Mouse (Mus musculus): ENCODE measurements around the gene Mst1r. TPM values are rescaled to one million over a fixed set of nuclear protein-coding genes. Genes with fewer than 3 reads are reported as not detected.

Gene Mst1r
- polyA plus RNA-seq, 1 experiment from 2014 or later = 3.6 TPM

- no peaks in the 10 kb centered on the region; the same call in 1 of the 2 replicates for H3K36me3 ChIP-seq
- ATAC-seq (ENCODE audit: insufficient number of reproducible peaks, insufficient read depth, low FRiP score, low TSS enrichment) = peak; percentile 31; the same call in 1 of the 2 replicates
- peaks cover 9% of the 10 kb centered on the region for H3K4me1 ChIP-seq
- H3K27me3 ChIP-seq = no peaks in the 10 kb centered on the region
- H3K4me2 ChIP-seq (replicated peaks) = no peak overlapping the region
- 28% methylated on average over 13 of the region's 13 CpGs for WGBS
- no peak overlapping the region for H3K9ac ChIP-seq
- no peak overlapping the region for H3K27ac ChIP-seq
- H3K4me3 ChIP-seq = no peak overlapping the region
- no peaks in the 10 kb centered on the region for H3K9me3 ChIP-seq
Observed at GRCm38 (mm10) chr9:107917895-107918608, 11.4 kb downstream of the Mst1r start.

DNA sequence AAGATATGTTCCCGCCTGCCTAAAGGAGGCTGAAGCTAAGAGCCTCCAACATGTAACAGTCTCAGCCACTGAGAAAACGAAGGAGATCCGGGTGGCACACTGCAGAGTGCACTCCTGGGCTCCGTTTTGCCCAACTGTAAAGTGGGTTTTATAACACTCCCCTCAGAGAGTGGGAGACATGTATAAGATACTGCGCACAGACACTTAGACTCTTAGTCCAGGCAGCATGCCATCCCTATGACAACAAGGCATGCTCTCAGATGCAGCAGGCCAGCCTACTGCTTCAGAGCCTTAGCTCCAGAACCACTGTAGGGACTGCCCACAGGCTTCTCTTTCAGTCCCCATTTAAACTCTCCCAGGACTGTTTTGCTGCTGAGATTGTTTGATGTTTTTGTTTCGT, 12.2 kb downstream of the Mst1r start:
- Histone ChIP-seq H3K9ac (no peak overlapping the region), H3K36me3 (no peaks in the 10 kb centered on the region; the same call in 1 of the 2 replicates), H3K4me2 (replicated peaks) (no peak overlapping the region), H3K9me3 (no peaks in the 10 kb centered on the region), H3K27ac (no peak overlapping the region), H3K4me3 (no peak overlapping the region), H3K4me1 (peaks cover 9% of the 10 kb centered on the region), H3K27me3 (no peaks in the 10 kb centered on the region)
- 81% methylated on average over 6 of the region's 6 CpGs for WGBS
- no peak for ATAC-seq (ENCODE audit: insufficient number of reproducible peaks, insufficient read depth, low FRiP score, low TSS enrichment)

DNA sequence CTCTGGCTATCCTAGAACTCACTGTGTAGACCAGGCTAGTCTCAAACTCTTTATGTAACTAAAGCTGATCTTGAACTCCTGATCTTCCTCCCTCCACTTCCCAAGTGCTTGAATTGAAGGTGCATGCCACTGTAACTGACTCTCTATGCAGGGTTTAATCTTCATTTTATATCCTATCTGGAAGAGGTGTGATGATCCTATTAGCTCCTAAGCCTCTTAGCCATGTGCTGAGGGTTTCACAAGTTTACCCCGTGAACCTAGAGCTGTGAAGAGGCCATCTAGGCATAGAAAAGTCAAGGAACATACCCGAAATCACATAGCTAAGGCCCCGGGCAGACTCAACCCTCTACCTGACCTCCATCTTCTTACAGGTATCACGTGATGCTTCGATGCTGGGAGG, 12.8 kb downstream of the Mst1r start:
- H3K9ac ChIP-seq = no peak overlapping the region
- H3K9me3 ChIP-seq = no peaks in the 10 kb centered on the region
- no peaks in the 10 kb centered on the region; the same call in 1 of the 2 replicates for H3K36me3 ChIP-seq
- ATAC-seq (ENCODE audit: insufficient number of reproducible peaks, insufficient read depth, low FRiP score, low TSS enrichment) = no peak
- H3K27me3 ChIP-seq = no peaks in the 10 kb centered on the region
- no peak overlapping the region for H3K4me2 ChIP-seq (replicated peaks)
- no peak overlapping the region for H3K27ac ChIP-seq
- peaks cover 11% of the 10 kb centered on the region for H3K4me1 ChIP-seq
- 81% methylated on average over 5 of the region's 5 CpGs for WGBS
- H3K4me3 ChIP-seq = no peak overlapping the region

DNA sequence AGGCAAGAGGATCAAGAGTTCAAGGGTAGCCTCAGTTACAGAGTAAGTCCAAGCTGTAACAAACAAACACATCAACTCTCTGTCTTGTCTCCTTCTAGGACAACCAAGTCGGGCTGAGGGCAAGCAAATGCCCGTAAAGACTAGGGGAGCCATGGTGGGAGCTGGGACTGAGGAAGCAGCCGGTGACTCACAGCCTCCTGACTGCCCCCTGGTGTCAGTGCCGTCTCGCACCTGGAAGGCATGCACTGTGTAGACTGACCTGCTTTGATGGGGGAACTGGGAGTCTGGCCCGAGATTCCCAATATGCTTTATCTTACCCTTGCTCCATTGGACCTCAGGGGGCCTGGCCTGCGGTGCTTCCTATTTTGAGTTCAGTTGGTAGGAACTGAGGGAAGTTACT, 16.3 kb downstream of the Mst1r start:
- H3K4me2 ChIP-seq (replicated peaks) = no peak overlapping the region
- ATAC-seq (ENCODE audit: insufficient number of reproducible peaks, insufficient read depth, low FRiP score, low TSS enrichment) = no peak
- no peak overlapping the region for H3K27ac ChIP-seq
- 34% methylated on average over 7 of the region's 7 CpGs for WGBS
- 0 out of 2 replicates have a peak, but pooled peaks cover 6% of the 10 kb centered on the region for H3K27me3 ChIP-seq
- no peak overlapping the region for H3K9ac ChIP-seq
- no peaks in the 10 kb centered on the region for H3K36me3 ChIP-seq
- H3K4me1 ChIP-seq = peaks cover 11% of the 10 kb centered on the region
- no peak overlapping the region for H3K4me3 ChIP-seq
- H3K9me3 ChIP-seq = no peaks in the 10 kb centered on the region

DNA sequence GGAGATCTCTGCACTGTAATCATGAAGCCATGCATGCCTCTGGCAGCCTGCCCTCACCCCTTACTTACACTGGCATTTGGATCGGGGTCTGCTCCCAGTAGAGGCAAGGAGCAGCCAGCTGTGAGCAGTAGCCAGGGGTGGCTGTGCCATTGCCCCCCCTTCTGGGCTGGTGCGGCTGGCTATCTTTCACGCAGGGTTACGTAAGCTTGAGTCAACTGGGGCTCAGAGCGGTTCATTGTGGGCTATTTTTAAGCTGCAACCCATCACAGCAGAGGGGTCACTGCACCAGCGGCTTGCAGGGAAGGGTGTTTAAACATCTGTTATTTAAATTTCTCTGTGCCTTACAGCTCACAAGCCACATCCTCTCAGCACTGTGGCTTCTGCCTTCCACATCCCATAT, 17.3 kb downstream of the Mst1r start:
- Histone ChIP-seq H3K9me3 (no peaks in the 10 kb centered on the region), H3K4me1 (0 out of 2 replicates have a peak, but pooled peaks cover 8% of the 10 kb centered on the region), H3K9ac (no peak overlapping the region), H3K36me3 (no peaks in the 10 kb centered on the region), H3K4me2 (replicated peaks) (no peak overlapping the region), H3K27ac (no peak overlapping the region), H3K27me3 (0 out of 2 replicates have a peak, but pooled peaks cover 6% of the 10 kb centered on the region), H3K4me3 (no peak overlapping the region)
- WGBS = 50% methylated on average over 6 of the region's 6 CpGs
- ATAC-seq (ENCODE audit: insufficient number of reproducible peaks, insufficient read depth, low FRiP score, low TSS enrichment) = no peak

GRCm38 (mm10) chr9:107925251-107925650, 18.6 kb downstream of the Mst1r start:
- Histone ChIP-seq H3K9me3 (no peaks in the 10 kb centered on the region), H3K27ac (no peak overlapping the region), H3K9ac (peak overlapping the region; percentile 40), H3K4me3 (no peak overlapping the region), H3K4me2 (replicated peaks) (no peak overlapping the region), H3K36me3 (no peaks in the 10 kb centered on the region), H3K27me3 (0 out of 2 replicates have a peak, but pooled peaks cover 6% of the 10 kb centered on the region), H3K4me1 (0 out of 2 replicates have a peak, but pooled peaks cover 8% of the 10 kb centered on the region)
- no peak for ATAC-seq (ENCODE audit: insufficient number of reproducible peaks, insufficient read depth, low FRiP score, low TSS enrichment)
- WGBS = 41% methylated on average over 3 of the region's 3 CpGs

- Histone ChIP-seq H3K9me3 (no peaks in the 10 kb centered on the region), H3K27ac (no peak overlapping the region), H3K4me2 (replicated peaks) (no peak overlapping the region), H3K4me1 (0 out of 2 replicates have a peak, but pooled peaks cover 8% of the 10 kb centered on the region), H3K27me3 (0 out of 2 replicates have a peak, but pooled peaks cover 6% of the 10 kb centered on the region), H3K9ac (no peak overlapping the region), H3K36me3 (no peaks in the 10 kb centered on the region), H3K4me3 (no peak overlapping the region)
- WGBS = 39% methylated on average over 9 of the region's 9 CpGs
- ATAC-seq (ENCODE audit: insufficient number of reproducible peaks, insufficient read depth, low FRiP score, low TSS enrichment) = no peak
Observed at GRCm38 (mm10) chr9:107926920-107927420, 20.3 kb downstream of the Mst1r start.

DNA sequence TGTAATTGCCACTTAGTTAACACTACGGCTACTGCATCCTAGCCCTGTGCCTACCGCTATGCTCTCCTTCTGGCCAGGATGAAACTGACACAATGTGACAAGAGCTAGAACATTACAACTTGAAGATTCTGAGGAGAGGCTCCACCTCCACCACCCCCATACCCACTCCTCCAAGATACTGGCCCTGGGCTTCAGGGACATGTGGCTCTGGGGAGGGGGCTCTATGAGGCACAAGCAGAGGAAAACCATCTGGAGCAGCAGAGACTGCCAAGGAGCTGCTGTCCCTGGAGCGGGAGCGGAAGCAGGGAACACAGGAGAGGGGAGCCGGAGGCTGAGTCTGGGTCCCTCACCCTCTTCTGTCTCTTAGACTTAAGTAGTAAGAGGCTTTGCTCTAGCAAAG, 21.1 kb downstream of the Mst1r start:
- Histone ChIP-seq H3K9ac (no peak overlapping the region), H3K9me3 (no peaks in the 10 kb centered on the region)
- WGBS = 76% methylated on average over 5 of the region's 5 CpGs

DNA sequence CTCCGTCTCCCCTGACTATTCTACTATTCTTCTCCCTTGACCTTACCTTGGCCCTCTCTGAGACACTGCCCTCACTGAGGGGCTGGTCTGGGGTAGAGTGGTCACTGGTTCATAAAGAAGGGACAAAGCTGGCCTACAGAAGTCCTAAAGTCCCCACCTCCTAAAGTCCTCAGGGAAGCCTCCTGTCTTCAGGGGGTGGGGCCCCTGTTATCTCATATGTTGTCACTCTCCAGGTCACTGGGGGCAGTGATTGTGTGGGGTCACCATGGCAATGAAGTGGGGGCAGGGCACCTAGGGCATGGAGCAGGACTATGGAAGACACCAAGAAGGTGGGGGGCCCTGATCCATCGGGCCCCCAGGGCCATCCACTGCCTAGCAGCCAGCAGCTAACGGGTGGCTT, 21.5 kb downstream of the Mst1r start, which contains the start of gene Actl11:
TSS of gene Actl11 (plus strand) at position 301 of the 400 bp plus-strand sequence.
- no peak for ATAC-seq (ENCODE audit: insufficient number of reproducible peaks, insufficient read depth, low FRiP score, low TSS enrichment)
- Histone ChIP-seq H3K27ac (no peak within 1 kb of the TSS), H3K36me3 (no peaks in the 10 kb centered on the region), H3K4me1 (0 out of 2 replicates have a peak, but pooled peaks cover 8% of the 10 kb centered on the region), H3K9ac (no peak within 1 kb of the TSS), H3K9me3 (no peaks in the 10 kb centered on the region), H3K4me2 (replicated peaks) (no peak within 1 kb of the TSS), H3K4me3 (no peak within 1 kb of the TSS), H3K27me3 (0 out of 2 replicates have a peak, but pooled peaks cover 6% of the 10 kb centered on the region)
- 82% methylated on average over 3 of the region's 3 CpGs for WGBS

More for the DNA sequence above, 21.1 kb downstream of the Mst1r start:
- no peak overlapping the region for H3K27ac ChIP-seq
- H3K4me2 ChIP-seq (replicated peaks) = no peak overlapping the region
- 0 out of 2 replicates have a peak, but pooled peaks cover 6% of the 10 kb centered on the region for H3K27me3 ChIP-seq
- ATAC-seq (ENCODE audit: insufficient number of reproducible peaks, insufficient read depth, low FRiP score, low TSS enrichment) = no peak
- no peaks in the 10 kb centered on the region for H3K36me3 ChIP-seq
- 0 out of 2 replicates have a peak, but pooled peaks cover 8% of the 10 kb centered on the region for H3K4me1 ChIP-seq
- H3K4me3 ChIP-seq = no peak overlapping the region

DNA sequence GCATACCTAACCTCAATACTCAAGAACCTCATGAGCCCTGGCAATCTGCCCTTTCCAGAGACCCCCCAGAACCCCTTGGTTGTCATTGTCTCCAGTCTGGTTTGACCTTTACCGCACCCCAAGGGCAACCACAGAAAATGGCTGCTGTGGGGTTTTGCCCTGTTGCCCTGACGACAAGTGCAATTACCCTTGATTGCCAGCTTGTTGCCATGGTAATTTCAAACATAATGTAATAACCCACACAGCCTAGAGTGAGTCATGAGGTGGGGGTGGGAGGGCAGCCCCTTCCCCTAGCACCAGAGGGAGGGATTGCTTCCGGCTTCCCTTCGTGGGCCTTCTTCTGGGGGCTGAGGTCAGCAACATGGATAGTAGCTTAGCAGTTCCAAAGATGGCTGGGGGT, 25.5 kb downstream of the Mst1r start:
- 54% methylated on average over 4 of the region's 4 CpGs for WGBS
- no peak for ATAC-seq (ENCODE audit: insufficient number of reproducible peaks, insufficient read depth, low FRiP score, low TSS enrichment)
- no peak overlapping the region for H3K9ac ChIP-seq
- H3K4me3 ChIP-seq = no peak overlapping the region
- no peaks in the 10 kb centered on the region for H3K36me3 ChIP-seq
- H3K27ac ChIP-seq = no peak overlapping the region
- H3K4me1 ChIP-seq = peaks cover 15% of the 10 kb centered on the region
- H3K4me2 ChIP-seq (replicated peaks) = no peak overlapping the region
- H3K9me3 ChIP-seq = no peaks in the 10 kb centered on the region
- peaks cover 25% of the 10 kb centered on the region for H3K27me3 ChIP-seq

- Histone ChIP-seq H3K4me2 (replicated peaks) (no peak overlapping the region), H3K9ac (no peak overlapping the region), H3K36me3 (no peaks in the 10 kb centered on the region), H3K27ac (no peak overlapping the region), H3K9me3 (no peaks in the 10 kb centered on the region), H3K4me1 (peaks cover 15% of the 10 kb centered on the region), H3K27me3 (peaks cover 28% of the 10 kb centered on the region), H3K4me3 (no peak overlapping the region)
- WGBS = 86% methylated on average over 11 of the region's 11 CpGs
- ATAC-seq (ENCODE audit: insufficient number of reproducible peaks, insufficient read depth, low FRiP score, low TSS enrichment) = no peak
Observed at GRCm38 (mm10) chr9:107934146-107934545, 27.5 kb downstream of the Mst1r start.

DNA sequence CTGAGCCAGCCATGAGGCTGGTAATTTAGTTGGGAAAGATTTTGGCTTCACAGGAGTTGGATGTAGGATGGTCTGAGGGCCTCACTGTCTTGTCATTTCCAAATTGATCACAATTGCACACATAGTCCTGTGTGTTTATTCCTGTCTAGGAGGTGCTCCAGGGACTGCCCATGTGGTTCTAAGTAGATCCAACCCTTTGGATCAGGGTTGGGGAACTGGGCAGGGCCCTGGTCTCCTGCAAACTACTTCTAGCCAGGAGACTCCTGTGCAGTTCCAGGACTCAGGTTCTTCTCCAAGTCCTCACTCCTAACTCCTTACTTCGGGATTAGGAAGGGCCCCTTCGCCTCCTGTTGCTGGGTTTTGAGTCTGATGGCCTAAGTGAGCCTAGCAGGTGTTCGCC, 28.7 kb downstream of the Mst1r start, which contains the start of gene Camkv:
TSS of gene Camkv (plus strand) at position 301 of the 400 bp plus-strand sequence.
- 9% methylated on average over 3 of the region's 3 CpGs for WGBS
- Histone ChIP-seq H3K27me3 (peaks cover 28% of the 10 kb centered on the region), H3K4me1 (peaks cover 15% of the 10 kb centered on the region), H3K36me3 (no peaks in the 10 kb centered on the region), H3K9me3 (no peaks in the 10 kb centered on the region), H3K9ac (peak within 1 kb of the TSS; percentile 56), H3K27ac (no peak within 1 kb of the TSS), H3K4me2 (replicated peaks) (peak within 1 kb of the TSS; percentile 92), H3K4me3 (peak within 1 kb of the TSS; percentile 53)
- ATAC-seq (ENCODE audit: insufficient number of reproducible peaks, insufficient read depth, low FRiP score, low TSS enrichment) = no peak

All from embryonic facial prominence, embryonic 12.5 days (tissue).